Comparison of ENCODE assay signal across 19 mouse cellular contexts in genomic region chr2:152511592-152511991, GRCm38 (mm10). TPM values are rescaled to one million over a fixed set of nuclear protein-coding genes. Genes with fewer than 3 reads are reported as not detected.
DNase-seq lines count a peak whose midpoint lies in the region.
"Had no signal": no experiment of that assay in that cellular context is flagged by ENCODE, and none has a peak within 500 bp of the region (broad histone marks: within the 10 kb centered on the region; RNA-seq: fewer than 3 reads in every experiment).

Defb26 (minus strand) TSS chr2:152511692.

- DNase-seq in gonadal fat pad, adult 2 months (ENCODE audit: low read depth): no peak
- no peak for DNase-seq in cerebellum, postnatal 25 days
- DNase-seq: adrenal gland, adult 2 months; adrenal gland, adult 8-10 months; adrenal gland, postnatal 10 days; adrenal gland, postnatal 14 days; adrenal gland, postnatal 25 days; adrenal gland, postnatal 36 days; B cell, adult 2 months; cerebellum, adult 11 months; cerebellum, adult 11-12 months; cerebellum, adult 18-20 months; cerebellum, adult 2 months had no signal

RNA-seq across cellular contexts. Expression of gene Defb26, which starts in this region (rescaled TPM):
- 162 and 254 TPM in 2 replicates for polyA plus RNA-seq in gonadal fat pad, adult 2 months (2012; rRNA removed)
- polyA plus RNA-seq: activated CD4-positive, CD25-positive, alpha-beta regulatory T cell, adult 4 months; adrenal gland, adult 2 months; brain, embryonic 14.5 days; C2C12; CD4-positive, CD25-positive, alpha-beta regulatory T cell, adult 4 months; cerebellum, adult 2 months; G1E; Patski had no signal
